Mouse (Mus musculus) forebrain, embryonic 14.5 days (tissue): ENCODE measurements around the gene Agbl1. TPM values are rescaled to one million over a fixed set of nuclear protein-coding genes. Genes with fewer than 3 reads are reported as not detected.
A peak's percentile ranks its signal among the peaks of the same experiment; 100 is the strongest.
"Not testable (repeated sequence)": the region's sequence is repeated elsewhere in the genome, so short reads cannot be mapped to it uniquely, and the experiment has no call there.

Source experiments
- ATAC-seq: fragments of 200-750 bp; cut with Nextera tagmentation; 2 replicates; pipeline ENCODE4 v1.8.0; 2017; ENCODE audit warnings: mild to moderate bottlenecking, moderate library complexity
- DNase-seq: peaks from one replicate; pipeline ENCODE4 v3.0.0-alpha.2; 2015; ENCODE audit warnings: low spot score
- H3K27ac ChIP-seq: fragments of 300-500 bp; sonication (generic); 2 replicates; pipeline ENCODE4 v1.5.1; 2014; ENCODE audit warnings: low read depth, mild to moderate bottlenecking, control low read depth, low read length, moderate library complexity
- H3K27me3 ChIP-seq: fragments of 300-500 bp; sonication (generic); replicated peaks from 2 replicates; pipeline ENCODE4 v1.6.1; 2014; ENCODE audit warnings: low read length, control low read depth, mixed read lengths; ENCODE audit not compliant: control insufficient read depth, insufficient read depth
- H3K36me3 ChIP-seq: fragments of 300-500 bp; sonication (generic); 2 replicates; pipeline ENCODE4 v1.6.1; 2014; ENCODE audit warnings: low read length, control low read depth; ENCODE audit not compliant: control insufficient read depth, insufficient read depth
- H3K4me1 ChIP-seq: fragments of 300-500 bp; sonication (generic); 2 replicates; pipeline ENCODE4 v1.6.1; 2014; ENCODE audit warnings: antibody characterized with exemption, low read length, control low read depth; ENCODE audit not compliant: control insufficient read depth, insufficient read depth
- H3K4me2 ChIP-seq: fragments of 300-500 bp; sonication (generic); 2 replicates; pipeline ENCODE4 v1.6.1; 2014; ENCODE audit warnings: mild to moderate bottlenecking, control low read depth, low read length
- H3K4me3 ChIP-seq: fragments of 300-500 bp; sonication (generic); 2 replicates; pipeline ENCODE4 v1.5.1; 2014; ENCODE audit warnings: low read depth, low read length, control low read depth
- H3K9ac ChIP-seq: fragments of 300-500 bp; sonication (generic); 2 replicates; pipeline ENCODE4 v1.6.1; 2014; ENCODE audit warnings: mild to moderate bottlenecking, low read length, control low read depth, moderate library complexity
- H3K9me3 ChIP-seq: fragments of 300-500 bp; sonication (generic); replicated peaks from 2 replicates; pipeline ENCODE4 v1.6.1; 2016; ENCODE audit warnings: low read length, control low read depth, mixed read lengths; ENCODE audit not compliant: control insufficient read depth
- WGBS: fragments of 180-500 bp; shearing (Covaris S2); extraction: QIAGEN DNeasy Blood & Tissue Kit; methylation state at CpG from one replicate; pipeline ENCODE4 v1.1.7; 2014; 5-methylcytosine and 5-hydroxymethylcytosine counted together
- polyA plus RNA-seq: library from polyadenylated mRNA; unstranded; fragments of >200 nt; fragmentation: Nextera tagmentation; extraction: Ambion mirVana; gene quantifications from 2 replicates; pipeline ENCODE4 v1.2.1, GENCODE M21; 2014

Gene Agbl1
- polyA plus RNA-seq, 1 experiment from 2014 or later: 0.09 TPM

- H3K27me3 ChIP-seq, H3K4me3 ChIP-seq, H3K27ac ChIP-seq, H3K36me3 ChIP-seq, H3K4me2 ChIP-seq, H3K9me3 ChIP-seq, ATAC-seq, H3K9ac ChIP-seq, H3K4me1 ChIP-seq, DNase-seq: not testable (repeated sequence)
- WGBS: 98% methylated on average over 15 of the region's 18 CpGs
Measured at GRCm38 (mm10) chr7:76244839-76245238, 15.2 kb downstream of the Agbl1 start.

GRCm38 (mm10) chr7:76275061-76275460 is 45.4 kb downstream of the Agbl1 start:
- Histone ChIP-seq H3K9me3 (no peaks in the 10 kb centered on the region), H3K27ac (no peak overlapping the region), H3K9ac (no peak overlapping the region), H3K4me3 (no peak overlapping the region), H3K4me1 (no peaks in the 10 kb centered on the region), H3K27me3 (no peaks in the 10 kb centered on the region), H3K36me3 (no peaks in the 10 kb centered on the region), H3K4me2 (no peak overlapping the region)
- no peak for ATAC-seq
- DNase-seq: no peak

GRCm38 (mm10) chr7:76282831-76283230 is 53.1 kb downstream of the Agbl1 start:
- Histone ChIP-seq H3K4me2 (no peak overlapping the region), H3K4me3 (no peak overlapping the region), H3K27ac (no peak overlapping the region), H3K4me1 (no peaks in the 10 kb centered on the region), H3K9me3 (no peaks in the 10 kb centered on the region), H3K27me3 (no peaks in the 10 kb centered on the region), H3K9ac (no peak overlapping the region), H3K36me3 (no peaks in the 10 kb centered on the region)
- no peak for ATAC-seq
- WGBS: 56% methylated on average over 2 of the region's 2 CpGs
- DNase-seq: no peak

- no peak overlapping the region for H3K4me3 ChIP-seq
- ATAC-seq (peak; percentile 26), DNase-seq (peak; percentile 67)
- H3K4me1 ChIP-seq: no peaks in the 10 kb centered on the region
- no peak overlapping the region for H3K4me2 ChIP-seq
- H3K36me3 ChIP-seq: no peaks in the 10 kb centered on the region
- WGBS: 86% methylated on average over 3 of the region's 3 CpGs
- H3K27me3 ChIP-seq: no peaks in the 10 kb centered on the region
- no peaks in the 10 kb centered on the region for H3K9me3 ChIP-seq
- H3K27ac ChIP-seq: no peak overlapping the region
- H3K9ac ChIP-seq: no peak overlapping the region
Measured at GRCm38 (mm10) chr7:76287531-76287930, 57.8 kb downstream of the Agbl1 start.

DNA sequence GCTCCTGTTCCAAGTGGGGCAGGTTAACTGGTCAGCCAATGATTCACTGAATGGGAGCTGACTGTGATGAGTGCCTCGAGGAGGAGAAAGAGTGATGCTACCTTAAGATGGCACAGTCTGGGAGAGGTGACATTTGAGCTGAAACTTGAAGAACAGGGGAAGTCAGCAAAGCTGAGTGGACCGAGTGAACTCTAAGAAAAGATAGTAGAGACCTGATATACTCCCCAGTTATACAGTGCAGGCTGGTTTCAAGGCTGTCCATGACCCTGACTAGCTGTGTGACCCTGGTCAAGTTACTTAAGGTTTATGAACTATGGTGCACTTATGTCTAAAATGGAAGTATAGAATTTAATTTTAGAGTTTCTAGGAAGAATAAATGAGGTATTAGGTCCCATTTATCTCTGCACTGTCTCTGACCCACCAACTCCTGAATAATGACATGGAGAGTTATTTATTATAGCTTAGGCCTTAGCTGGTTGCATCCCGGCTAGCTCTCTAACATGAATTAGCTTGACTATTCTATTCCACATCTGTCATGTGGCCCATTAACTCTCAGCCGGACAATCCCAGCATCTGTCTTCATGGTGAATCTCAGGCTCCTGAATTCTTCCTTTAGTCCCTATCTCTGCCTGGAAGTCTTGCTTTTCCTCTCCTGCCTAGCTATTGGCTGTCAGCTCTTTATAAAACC is 92.3 kb downstream of the Agbl1 start:
- Histone ChIP-seq H3K4me3 (no peak overlapping the region), H3K4me1 (no peaks in the 10 kb centered on the region), H3K4me2 (no peak overlapping the region), H3K9me3 (no peaks in the 10 kb centered on the region), H3K27ac (no peak overlapping the region), H3K36me3 (no peaks in the 10 kb centered on the region), H3K27me3 (no peaks in the 10 kb centered on the region), H3K9ac (no peak overlapping the region)
- no peak for ATAC-seq
- 85% methylated on average over 4 of the region's 4 CpGs for WGBS
- DNase-seq: no peak

- Histone ChIP-seq H3K4me1 (no peaks in the 10 kb centered on the region), H3K4me3 (no peak overlapping the region), H3K36me3 (no peaks in the 10 kb centered on the region), H3K27ac (no peak overlapping the region), H3K4me2 (no peak overlapping the region), H3K9me3 (no peaks in the 10 kb centered on the region), H3K27me3 (no peaks in the 10 kb centered on the region), H3K9ac (no peak overlapping the region)
- ATAC-seq (no peak), DNase-seq (no peak)
- 81% methylated on average over 2 of the region's 2 CpGs for WGBS
Measured at GRCm38 (mm10) chr7:76326091-76326490, 96.4 kb downstream of the Agbl1 start.

- Histone ChIP-seq H3K27ac (no peak overlapping the region), H3K4me3 (no peak overlapping the region), H3K9ac (no peak overlapping the region), H3K9me3 (no peaks in the 10 kb centered on the region), H3K36me3 (no peaks in the 10 kb centered on the region), H3K4me2 (no peak overlapping the region), H3K4me1 (no peaks in the 10 kb centered on the region), H3K27me3 (no peaks in the 10 kb centered on the region)
- WGBS: 94% methylated on average over 4 of the region's 4 CpGs
- no peak for ATAC-seq
- DNase-seq: no peak
Measured at GRCm38 (mm10) chr7:76339308-76339707, 109.6 kb downstream of the Agbl1 start.

DNA sequence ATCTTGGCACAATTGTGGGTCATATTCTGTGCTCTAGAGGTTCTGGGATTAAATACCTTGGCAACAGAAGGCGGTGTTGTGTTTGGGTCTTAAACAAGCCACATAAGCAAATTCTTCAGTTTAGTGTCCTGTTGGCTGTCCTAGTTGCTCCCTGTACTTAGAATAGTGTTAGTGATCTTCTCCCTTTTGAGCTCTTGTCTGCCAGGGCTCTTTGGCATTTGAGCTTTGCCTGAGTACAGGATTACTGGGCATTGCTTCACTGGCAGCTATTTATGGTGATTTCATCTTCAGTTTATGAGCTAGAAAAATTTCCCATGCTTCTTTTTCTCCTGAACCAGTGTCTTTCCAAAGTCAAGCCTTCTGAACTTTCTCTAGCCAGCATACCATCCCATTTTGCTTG is 111.9 kb downstream of the Agbl1 start:
- H3K4me2 ChIP-seq: no peak overlapping the region
- H3K4me1 ChIP-seq: no peaks in the 10 kb centered on the region
- no peaks in the 10 kb centered on the region for H3K9me3 ChIP-seq
- H3K27ac ChIP-seq: no peak overlapping the region
- ATAC-seq: no peak
- no peak for DNase-seq
- no peaks in the 10 kb centered on the region for H3K36me3 ChIP-seq
- no peaks in the 10 kb centered on the region for H3K27me3 ChIP-seq
- no peak overlapping the region for H3K4me3 ChIP-seq
- no peak overlapping the region for H3K9ac ChIP-seq
- 97% methylated on average over 1 of the region's 1 CpGs for WGBS

DNA sequence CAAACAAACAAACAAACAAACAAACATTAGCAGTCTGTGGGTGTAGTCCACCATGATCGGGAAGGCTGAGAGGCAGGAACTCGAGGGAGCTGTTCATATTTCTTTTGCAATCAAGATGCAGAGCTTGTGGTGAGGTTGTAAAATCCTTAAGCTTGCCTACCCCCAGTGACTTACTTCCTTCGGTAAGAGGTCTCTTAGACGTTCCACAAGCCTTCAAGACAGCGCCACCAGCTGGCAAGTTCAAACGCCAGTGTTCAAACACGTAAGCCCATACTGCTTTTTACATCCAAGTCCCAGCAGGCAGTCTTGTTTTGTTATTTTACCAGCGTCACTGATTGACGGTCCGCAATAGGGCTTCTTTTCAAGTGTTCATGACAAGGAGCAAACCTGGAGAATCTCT is 123.8 kb downstream of the Agbl1 start:
- H3K4me2 ChIP-seq: no peak overlapping the region
- 55% methylated on average over 10 of the region's 10 CpGs for WGBS
- no peak overlapping the region for H3K4me3 ChIP-seq
- H3K9ac ChIP-seq: no peak overlapping the region
- ATAC-seq (no peak), DNase-seq (no peak)
- H3K36me3 ChIP-seq: no peaks in the 10 kb centered on the region
- H3K27me3 ChIP-seq: no peaks in the 10 kb centered on the region
- no peaks in the 10 kb centered on the region for H3K4me1 ChIP-seq
- H3K27ac ChIP-seq: no peak overlapping the region
- H3K9me3 ChIP-seq: no peaks in the 10 kb centered on the region
